Mouse (Mus musculus) liver, embryonic 12.5 days (tissue): Measurements from ENCODE around the gene Tmem256. TPM values are rescaled to one million over a fixed set of nuclear protein-coding genes. Genes with fewer than 3 reads are reported as not detected.

Experiments used
- ATAC-seq: fragments of 200-750 bp; cut with Nextera tagmentation; 2 replicates; pipeline ENCODE4 v1.8.0; 2017; ENCODE audit warnings: moderate number of reproducible peaks, mild to moderate bottlenecking, moderate library complexity
- H3K27ac ChIP-seq: fragments of 300-500 bp; sonication (generic); 2 replicates; pipeline ENCODE4 v1.5.1; 2016; ENCODE audit warnings: mild to moderate bottlenecking
- H3K27me3 ChIP-seq: fragments of 300-500 bp; sonication (generic); replicated peaks from 2 replicates; pipeline ENCODE4 v1.6.1; 2016; ENCODE audit warnings: mild to moderate bottlenecking, moderate library complexity
- H3K36me3 ChIP-seq: fragments of 300-500 bp; sonication (generic); 2 replicates; pipeline ENCODE4 v1.6.1; 2016; ENCODE audit warnings: mild to moderate bottlenecking, moderate library complexity
- H3K4me1 ChIP-seq: fragments of 300-500 bp; sonication (generic); 2 replicates; pipeline ENCODE4 v1.6.1; 2016
- H3K4me2 ChIP-seq: fragments of 300-500 bp; sonication (generic); 2 replicates; pipeline ENCODE4 v1.6.1; 2016; ENCODE audit warnings: mild to moderate bottlenecking, moderate library complexity
- H3K4me3 ChIP-seq: fragments of 300-500 bp; sonication (generic); 2 replicates; pipeline ENCODE4 v1.5.1; 2016; ENCODE audit warnings: mild to moderate bottlenecking, moderate library complexity
- H3K9ac ChIP-seq: fragments of 300-500 bp; sonication (generic); 2 replicates; pipeline ENCODE4 v1.6.1; 2016; ENCODE audit warnings: mild to moderate bottlenecking, moderate library complexity
- H3K9me3 ChIP-seq: fragments of 300-500 bp; sonication (generic); replicated peaks from 2 replicates; pipeline ENCODE4 v1.6.1; 2016; ENCODE audit warnings: mild to moderate bottlenecking, moderate library complexity
- WGBS: fragments of 180-500 bp; shearing (Covaris S2); methylation state at CpG from one replicate; pipeline ENCODE4 v1.1.7; 2016; ENCODE audit not compliant: insufficient replicate concordance; 5-methylcytosine and 5-hydroxymethylcytosine counted together
- polyA plus RNA-seq: library from polyadenylated mRNA; unstranded; fragments of >200 nt; fragmentation: Nextera tagmentation; extraction: Ambion mirVana; gene quantifications from 2 replicates; pipeline ENCODE4 v1.2.1, GENCODE M21; 2016

Gene Tmem256
- polyA plus RNA-seq, 1 experiment from 2014 or later = 338 TPM

DNA sequence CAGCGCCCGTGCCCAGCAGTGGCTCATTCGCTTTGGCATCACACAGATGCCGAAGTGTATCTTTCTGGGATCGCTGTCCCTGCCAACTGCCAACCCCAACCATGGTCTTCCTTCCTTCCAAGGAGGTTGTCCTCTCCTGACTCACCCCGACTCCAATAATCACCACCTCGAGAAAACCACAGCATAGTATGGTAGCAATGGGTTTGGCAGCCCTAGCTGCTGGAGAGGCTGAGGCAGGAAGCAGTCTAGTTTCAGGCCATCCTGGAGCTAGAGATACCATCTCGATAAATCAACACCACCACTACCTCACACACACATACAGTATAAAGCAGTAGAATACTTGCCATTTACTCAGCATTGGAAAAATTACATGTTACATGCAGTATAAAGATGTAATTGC lies 19.4 kb upstream of the Tmem256 start:
- no peak for ATAC-seq
- WGBS = 68% methylated on average over 8 of the region's 8 CpGs

DNA sequence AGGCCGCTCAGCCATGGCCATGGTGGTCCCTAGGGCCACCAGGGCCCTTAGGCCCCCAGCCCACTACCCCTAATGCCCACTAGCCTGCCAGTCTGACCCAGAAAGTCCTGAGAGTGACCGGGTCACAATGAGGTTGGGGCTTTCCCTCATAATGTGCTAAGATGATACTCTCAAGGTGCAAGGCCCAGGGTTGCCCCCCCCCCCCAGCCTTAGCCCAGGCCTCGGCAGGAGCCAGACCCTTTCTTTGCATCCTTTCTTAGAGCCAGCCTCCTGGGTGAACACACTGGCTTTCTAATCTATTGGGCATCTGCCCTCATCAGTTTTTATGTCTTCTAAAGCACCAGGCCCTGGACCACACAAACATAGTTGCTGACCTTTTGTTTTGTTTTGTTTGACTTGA lies 16.2 kb upstream of the Tmem256 start, which contains the start of gene Spem1:
Gene Spem1, minus strand, starts transcription at position 101 of the 400 bp plus-strand sequence.
- Histone ChIP-seq H3K9ac (no peak within 1 kb of the TSS), H3K4me1 (no peaks in the 10 kb centered on the region), H3K9me3 (no peaks in the 10 kb centered on the region), H3K27me3 (peaks cover 24% of the 10 kb centered on the region), H3K36me3 (peaks cover 23% of the 10 kb centered on the region), H3K27ac (no peak within 1 kb of the TSS), H3K4me2 (no peak within 1 kb of the TSS), H3K4me3 (no peak within 1 kb of the TSS)
- ATAC-seq = no peak
- WGBS = 77% methylated on average over 3 of the region's 3 CpGs

More for the DNA sequence above, 19.4 kb upstream of the Tmem256 start:
- Histone ChIP-seq H3K9me3 (no peaks in the 10 kb centered on the region), H3K36me3 (no peaks in the 10 kb centered on the region), H3K9ac (no peak overlapping the region), H3K27me3 (peaks cover 34% of the 10 kb centered on the region), H3K4me1 (no peaks in the 10 kb centered on the region), H3K4me2 (no peak overlapping the region), H3K4me3 (no peak overlapping the region), H3K27ac (no peak overlapping the region)

GRCm38 (mm10) chr11:69823456-69823855 lies 14.9 kb upstream of the Tmem256 start:
- H3K4me1 ChIP-seq = no peaks in the 10 kb centered on the region
- H3K4me3 ChIP-seq = no peak overlapping the region
- peaks cover 37% of the 10 kb centered on the region for H3K36me3 ChIP-seq
- no peak overlapping the region for H3K4me2 ChIP-seq
- no peak overlapping the region for H3K27ac ChIP-seq
- peaks cover 15% of the 10 kb centered on the region for H3K27me3 ChIP-seq
- no peak overlapping the region for H3K9ac ChIP-seq
- WGBS = 55% methylated on average over 2 of the region's 2 CpGs
- no peaks in the 10 kb centered on the region for H3K9me3 ChIP-seq
- ATAC-seq = no peak

- Histone ChIP-seq H3K9me3 (no peaks in the 10 kb centered on the region), H3K4me1 (peaks cover 13% of the 10 kb centered on the region), H3K4me3 (no peak overlapping the region), H3K36me3 (peaks cover 41% of the 10 kb centered on the region), H3K4me2 (no peak overlapping the region), H3K27ac (no peak overlapping the region), H3K9ac (no peak overlapping the region), H3K27me3 (peaks cover 49% of the 10 kb centered on the region)
- no peak for ATAC-seq
- WGBS = 75% methylated on average over 5 of the region's 5 CpGs
Observed at GRCm38 (mm10) chr11:69828832-69829231, 9.5 kb upstream of the Tmem256 start.

GRCm38 (mm10) chr11:69833554-69833953 lies 4.8 kb upstream of the Tmem256 start:
- Histone ChIP-seq H3K4me1 (peaks cover 54% of the 10 kb centered on the region), H3K27me3 (peaks cover 82% of the 10 kb centered on the region), H3K9ac (peak overlapping the region; percentile 68), H3K9me3 (no peaks in the 10 kb centered on the region), H3K4me3 (peak overlapping the region; percentile 44), H3K36me3 (0 out of 2 replicates have a peak, but pooled peaks cover 4% of the 10 kb centered on the region), H3K27ac (no peak overlapping the region), H3K4me2 (peak overlapping the region; percentile 98)
- WGBS = 41% methylated on average over 8 of the region's 8 CpGs
- ATAC-seq = no peak

DNA sequence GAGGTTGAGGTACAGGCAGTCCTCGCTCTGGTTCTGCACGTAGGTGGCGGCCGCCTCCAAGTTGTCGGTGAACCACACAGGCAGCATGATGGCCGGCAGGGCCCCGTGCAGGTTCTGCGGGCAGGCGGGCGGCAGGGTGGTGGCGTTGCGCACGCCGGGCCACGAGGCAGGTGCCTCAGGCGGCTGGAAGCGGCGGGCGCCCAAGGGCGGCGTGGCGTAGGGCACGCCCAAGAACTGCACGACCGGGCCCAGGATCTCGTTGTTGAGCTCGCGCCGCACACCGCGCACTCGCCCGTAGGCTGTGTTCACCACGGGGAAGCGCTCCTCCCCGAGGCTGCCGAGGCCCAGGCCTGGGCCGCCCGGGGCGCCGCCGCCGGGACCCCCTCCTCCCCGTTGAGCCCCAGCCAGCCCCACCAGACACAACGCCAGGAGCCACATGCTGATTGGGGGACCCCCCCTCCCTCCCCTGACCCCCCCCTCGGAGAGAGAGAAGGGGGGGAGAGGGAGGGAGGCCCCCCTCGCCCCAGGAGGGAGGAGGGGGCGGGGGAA lies 4.2 kb upstream of the Tmem256 start:
- H3K4me2 ChIP-seq = peak overlapping the region; percentile 98
- H3K9me3 ChIP-seq = no peaks in the 10 kb centered on the region
- H3K4me1 ChIP-seq = peaks cover 58% of the 10 kb centered on the region
- WGBS = 5% methylated on average over 46 of the region's 48 CpGs
- peak overlapping the region; percentile 68 for H3K9ac ChIP-seq
- H3K27me3 ChIP-seq = peaks cover 82% of the 10 kb centered on the region
- H3K36me3 ChIP-seq = 0 out of 2 replicates have a peak, but pooled peaks cover 4% of the 10 kb centered on the region
- peak; percentile 31; the same call in 1 of the 2 replicates for ATAC-seq
- H3K27ac ChIP-seq = no peak overlapping the region
- peak overlapping the region; percentile 44 for H3K4me3 ChIP-seq

DNA sequence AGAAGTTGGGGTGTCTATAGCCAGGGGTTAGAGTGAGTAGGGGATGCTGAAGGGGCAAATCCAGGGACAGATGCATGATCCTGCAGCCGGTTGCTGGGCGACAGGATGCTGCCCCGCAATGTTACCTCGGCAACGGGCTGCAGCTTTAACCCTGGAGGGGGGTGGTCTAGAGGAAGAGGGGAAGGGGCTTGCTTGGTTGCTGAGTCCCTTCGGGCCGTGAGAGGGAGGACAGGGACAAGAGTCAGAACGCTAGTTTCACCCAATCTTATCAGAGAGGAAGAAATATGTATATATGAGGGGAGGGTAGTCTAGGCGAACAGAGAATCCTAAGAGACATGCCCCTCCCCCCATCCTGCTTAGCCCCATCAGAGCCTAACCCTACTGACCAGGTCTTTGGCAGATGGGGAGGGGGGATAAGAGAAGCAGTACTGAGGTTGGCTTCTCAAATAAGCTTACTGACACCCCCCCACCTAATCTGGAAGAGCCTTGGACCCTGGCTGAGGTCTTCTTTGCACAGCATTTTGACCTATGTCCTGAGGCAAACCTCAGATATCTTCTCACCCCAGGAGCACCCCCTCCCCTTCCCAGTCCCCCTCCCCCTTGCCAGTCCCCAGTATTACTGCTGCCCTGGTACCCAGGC lies 2.9 kb upstream of the Tmem256 start:
- no peak for ATAC-seq
- H3K9ac ChIP-seq = no peak overlapping the region
- peaks cover 70% of the 10 kb centered on the region for H3K4me1 ChIP-seq
- H3K36me3 ChIP-seq = 0 out of 2 replicates have a peak, but pooled peaks cover 8% of the 10 kb centered on the region
- H3K27ac ChIP-seq = no peak overlapping the region
- H3K4me3 ChIP-seq = 0 out of 2 replicates have a peak overlapping the region, but pooled peaks have one; percentile 2
- peak overlapping the region; percentile 98 for H3K4me2 ChIP-seq
- peaks cover 74% of the 10 kb centered on the region for H3K27me3 ChIP-seq
- WGBS = 15% methylated on average over 9 of the region's 9 CpGs
- no peaks in the 10 kb centered on the region for H3K9me3 ChIP-seq

GRCm38 (mm10) chr11:69835966-69836335 lies 2.4 kb upstream of the Tmem256 start:
- Histone ChIP-seq H3K9ac (no peak overlapping the region), H3K4me2 (peak overlapping the region; percentile 98), H3K27ac (no peak overlapping the region), H3K27me3 (peaks cover 69% of the 10 kb centered on the region), H3K36me3 (0 out of 2 replicates have a peak, but pooled peaks cover 9% of the 10 kb centered on the region), H3K4me1 (peaks cover 70% of the 10 kb centered on the region), H3K9me3 (no peaks in the 10 kb centered on the region), H3K4me3 (0 out of 2 replicates have a peak overlapping the region, but pooled peaks have one; percentile 2)
- 6% methylated on average over 4 of the region's 4 CpGs for WGBS
- no peak for ATAC-seq

- ATAC-seq = no peak
- H3K4me1 ChIP-seq = peaks cover 62% of the 10 kb centered on the region
- H3K9ac ChIP-seq = peak overlapping the region; percentile 72
- H3K9me3 ChIP-seq = no peaks in the 10 kb centered on the region
- H3K4me3 ChIP-seq = peak overlapping the region; percentile 63
- WGBS = 3% methylated on average over 52 of the region's 52 CpGs
- peaks cover 59% of the 10 kb centered on the region for H3K27me3 ChIP-seq
- H3K27ac ChIP-seq = peak overlapping the region; percentile 80
- peak overlapping the region; percentile 98 for H3K4me2 ChIP-seq
- 0 out of 2 replicates have a peak, but pooled peaks cover 5% of the 10 kb centered on the region for H3K36me3 ChIP-seq
Observed at GRCm38 (mm10) chr11:69836703-69837576, 1.4 kb upstream of the Tmem256 start.

DNA sequence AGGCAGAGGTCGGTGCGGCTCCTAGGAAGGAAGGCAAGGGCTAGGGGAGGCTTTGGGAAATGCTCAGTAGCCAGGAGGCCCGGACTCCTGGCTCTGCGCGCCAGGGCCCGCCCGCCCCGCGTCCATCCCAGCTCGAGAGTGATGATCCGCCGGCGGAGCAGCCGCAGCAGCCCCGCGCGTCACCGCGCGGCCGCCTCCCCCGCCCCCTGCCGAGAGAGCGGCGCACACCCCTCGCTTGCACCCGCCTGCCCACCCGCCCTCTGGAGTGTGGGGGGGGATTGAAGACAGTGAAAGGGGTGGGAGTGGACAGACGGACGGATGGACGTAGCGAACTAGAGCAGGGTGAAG lies 736 bp upstream of the Tmem256 start, which contains the start of gene Nlgn2:
Gene Nlgn2, minus strand, starts transcription at position 181 of the 348 bp plus-strand sequence.
- Histone ChIP-seq H3K4me1 (peaks cover 68% of the 10 kb centered on the region), H3K36me3 (0 out of 2 replicates have a peak, but pooled peaks cover 5% of the 10 kb centered on the region), H3K27ac (peak within 1 kb of the TSS; percentile 80), H3K27me3 (peaks cover 52% of the 10 kb centered on the region), H3K9me3 (no peaks in the 10 kb centered on the region), H3K4me2 (peak within 1 kb of the TSS; percentile 98), H3K9ac (peak within 1 kb of the TSS; percentile 77), H3K4me3 (peak within 1 kb of the TSS; percentile 63)
- ATAC-seq = peak; percentile 30
- WGBS = under 1% methylated on average over 30 of the region's 32 CpGs

DNA sequence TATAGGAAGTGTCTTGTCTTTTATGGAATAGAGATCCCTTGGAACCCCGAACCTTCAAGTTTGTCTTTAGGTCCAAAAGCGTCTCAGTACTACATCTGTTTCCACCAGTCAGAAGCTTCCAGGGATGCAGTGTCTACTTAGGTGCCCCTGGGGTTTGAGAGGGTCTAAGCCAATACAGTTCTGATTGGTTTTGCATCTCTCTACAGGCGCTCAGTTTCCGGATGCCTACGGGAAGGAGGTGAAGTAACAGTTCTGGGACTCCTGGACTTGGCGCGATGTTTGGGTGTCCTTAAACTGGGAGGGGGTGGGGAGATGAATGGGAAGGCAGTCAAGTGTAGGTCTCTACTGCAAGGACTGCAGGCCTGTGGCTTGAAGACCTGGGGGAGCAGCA lies 395 bp downstream of the Tmem256 start:
- peak overlapping the region; percentile 98 for H3K4me2 ChIP-seq
- peaks cover 41% of the 10 kb centered on the region for H3K27me3 ChIP-seq
- WGBS = 0% methylated on average over 7 of the region's 7 CpGs
- 0 out of 2 replicates have a peak, but pooled peaks cover 5% of the 10 kb centered on the region for H3K36me3 ChIP-seq
- peak overlapping the region; percentile 80 for H3K27ac ChIP-seq
- peak; percentile 11 for ATAC-seq
- peak overlapping the region; percentile 63 for H3K4me3 ChIP-seq
- H3K9ac ChIP-seq = peak overlapping the region; percentile 77
- H3K9me3 ChIP-seq = no peaks in the 10 kb centered on the region
- peaks cover 72% of the 10 kb centered on the region for H3K4me1 ChIP-seq
